Mouse (Mus musculus) left cerebral cortex, adult 2 months (tissue): ENCODE results near the gene Pes1. TPM values are rescaled to one million over a fixed set of nuclear protein-coding genes. Genes with fewer than 3 reads are reported as not detected.
A peak's percentile ranks its signal among the peaks of the same experiment; 100 is the strongest.

Experiments used
- DNase-seq, 2 experiments: peaks; one replicate each; pipeline ENCODE4 v3.0.0; 2021 to 2022; ENCODE audit warnings: low spot score in 2 of 2, mixed read lengths in 1 of 2; ENCODE audit errors: extremely low spot score in 1 of 2
- H3K27ac ChIP-seq: fragments of 200-600 bp; 2 replicates; pipeline ENCODE4 v1.8.1; 2022
- H3K4me3 ChIP-seq: fragments of 200-600 bp; 2 replicates; pipeline ENCODE4 v1.8.1; 2022
- CTCF ChIP-seq: fragments of 200-600 bp; IDR thresholded peaks from 2 replicates; pipeline ENCODE4 v1.8.1; 2022; ENCODE audit warnings: antibody characterized with exemption, mild to moderate bottlenecking, moderate library complexity
- intact Hi-C: fragments of 180-260 bp; cut with DNase I; formaldehyde crosslinking; loops from one replicate; pipeline ENCODE4 v1.15.1; 2025
- total RNA-seq, 2 experiments: library from RNA; stranded (reverse); gene quantifications; 2 replicates each; pipeline ENCODE4 v1.2.3; 2021

Gene Pes1
- total RNA-seq, 2 experiments from 2014 or later, result 29.1 to 40.2 TPM

DNA sequence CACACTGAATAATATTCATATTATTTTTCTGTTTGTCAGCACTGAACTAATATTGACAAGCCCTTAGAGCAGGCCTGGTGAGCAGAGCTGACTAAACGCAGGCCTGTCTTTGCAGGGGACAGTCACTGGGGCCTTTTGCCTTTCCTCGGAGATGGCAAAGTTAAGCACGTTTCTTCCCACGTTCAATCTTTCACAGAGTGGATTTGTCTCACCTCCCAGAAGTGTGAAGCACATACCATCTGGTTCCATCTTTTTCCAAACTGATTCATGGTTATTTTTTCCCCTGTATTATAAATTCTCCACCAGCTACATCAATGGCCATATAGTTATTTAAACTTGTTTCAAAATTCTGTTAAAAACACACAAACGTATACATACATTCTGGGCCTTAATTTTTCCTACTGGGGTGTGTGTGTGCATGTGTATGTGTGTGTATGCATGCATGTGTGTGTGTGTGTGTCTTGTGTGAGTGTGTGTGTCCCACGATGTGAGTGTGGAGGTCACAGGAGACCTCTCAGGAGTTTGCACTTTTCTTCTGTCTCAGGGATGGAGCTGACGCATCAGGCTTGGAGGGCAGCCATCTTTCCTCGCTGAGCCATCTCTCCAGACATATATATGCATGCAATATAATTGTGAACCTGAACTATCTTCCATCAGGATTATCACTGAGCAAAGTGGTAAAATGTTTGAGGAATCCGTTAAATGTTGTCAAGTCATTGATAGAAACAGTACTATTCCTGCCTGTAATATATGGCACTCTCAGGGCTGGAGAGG, 64.0 kb downstream of the Pes1 start:
- DNase-seq, result peak in 1 of 2 experiments; percentile 32
- no peak for TF ChIP-seq CTCF
- intact Hi-C loops, result no loop called here
- H3K4me3 ChIP-seq, result no peak overlapping the region
- H3K27ac ChIP-seq, result no peak overlapping the region

DNA sequence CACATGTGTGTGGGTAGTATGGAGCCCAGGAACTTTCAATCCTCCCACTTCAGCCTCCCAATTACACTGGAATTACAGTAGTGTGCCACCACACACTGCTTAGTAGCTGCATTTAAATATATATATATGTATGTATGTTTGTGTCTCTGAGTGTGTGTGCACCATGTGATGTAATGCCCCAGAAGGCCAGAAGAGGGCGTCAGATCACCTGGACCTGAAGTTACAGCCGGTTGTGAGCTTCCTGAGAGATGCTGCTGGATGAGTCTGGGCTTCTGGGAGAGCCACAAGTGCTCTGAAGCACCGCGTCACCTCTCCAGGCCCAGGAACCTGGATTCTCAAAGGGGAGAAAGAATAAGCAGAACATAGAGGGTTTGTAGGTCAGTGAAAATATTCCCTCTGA, 65.6 kb downstream of the Pes1 start:
- intact Hi-C loops, result no loop called here
- no peak; the same call in 1 of the 2 replicates for TF ChIP-seq CTCF

More for the DNA sequence above, 65.6 kb downstream of the Pes1 start:
- DNase-seq, result no peak
- Histone ChIP-seq H3K4me3 (no peak overlapping the region), H3K27ac (no peak overlapping the region)

Other genes starting within 250 kb of the Pes1 start
- gene Osbp2, start 100.1 kb upstream of the Pes1 start, total RNA-seq, result 100 to 1,000 TPM; 141 to 149 TPM
- under 1 TPM; 0.54 to 0.61 TPM for gene 4921536K21Rik, start 68.9 kb upstream of the Pes1 start, total RNA-seq
- 10 to 100 TPM; 23.1 to 24.9 TPM for gene Dusp18, start 68.7 kb upstream of the Pes1 start, total RNA-seq
- gene Slc35e4, start 49.3 kb upstream of the Pes1 start, total RNA-seq, result 10 to 100 TPM; 19.1 to 20.9 TPM
- gene Tcn2, start 31.8 kb upstream of the Pes1 start, total RNA-seq, result 10 to 100 TPM; 17.1 to 20.7 TPM
- under 1 TPM in 1 of 2 experiments, not detected in 1; 0.29 TPM for gene 4930556J24Rik, start 12.8 kb downstream of the Pes1 start, total RNA-seq
- 1 to 10 TPM; 9.8 to 9.9 TPM for gene Gal3st1, start 19.7 kb downstream of the Pes1 start, total RNA-seq
- not detected for gene Sec14l4, start 67.5 kb downstream of the Pes1 start, total RNA-seq
- 1 to 10 TPM; 1.3 to 1.4 TPM for gene Sec14l3, start 100.9 kb downstream of the Pes1 start, total RNA-seq
- 100 to 1,000 TPM in 1 of 2 experiments, 10 to 100 TPM in 1; 91.0 to 101 TPM for gene Mtfp1, start 131.5 kb downstream of the Pes1 start, total RNA-seq
- gene Sec14l2, start 159.4 kb downstream of the Pes1 start, total RNA-seq, result 10 to 100 TPM; 37.7 to 45.2 TPM
- gene Rnf215, start 171.2 kb downstream of the Pes1 start, total RNA-seq, result 10 to 100 TPM; 32.1 to 32.6 TPM
- gene Ccdc157, start 196.3 kb downstream of the Pes1 start, total RNA-seq, result 10 to 100 TPM; 16.4 to 17.9 TPM
- gene Sf3a1, start 196.4 kb downstream of the Pes1 start, total RNA-seq, result 10 to 100 TPM; 63.8 to 67.4 TPM
- 10 to 100 TPM; 35.3 to 36.6 TPM for gene Tbc1d10a, start 222.8 kb downstream of the Pes1 start, total RNA-seq